Mouse (Mus musculus): ENCODE measurements around the gene Rab42.

The Rab42 gene

DNA sequence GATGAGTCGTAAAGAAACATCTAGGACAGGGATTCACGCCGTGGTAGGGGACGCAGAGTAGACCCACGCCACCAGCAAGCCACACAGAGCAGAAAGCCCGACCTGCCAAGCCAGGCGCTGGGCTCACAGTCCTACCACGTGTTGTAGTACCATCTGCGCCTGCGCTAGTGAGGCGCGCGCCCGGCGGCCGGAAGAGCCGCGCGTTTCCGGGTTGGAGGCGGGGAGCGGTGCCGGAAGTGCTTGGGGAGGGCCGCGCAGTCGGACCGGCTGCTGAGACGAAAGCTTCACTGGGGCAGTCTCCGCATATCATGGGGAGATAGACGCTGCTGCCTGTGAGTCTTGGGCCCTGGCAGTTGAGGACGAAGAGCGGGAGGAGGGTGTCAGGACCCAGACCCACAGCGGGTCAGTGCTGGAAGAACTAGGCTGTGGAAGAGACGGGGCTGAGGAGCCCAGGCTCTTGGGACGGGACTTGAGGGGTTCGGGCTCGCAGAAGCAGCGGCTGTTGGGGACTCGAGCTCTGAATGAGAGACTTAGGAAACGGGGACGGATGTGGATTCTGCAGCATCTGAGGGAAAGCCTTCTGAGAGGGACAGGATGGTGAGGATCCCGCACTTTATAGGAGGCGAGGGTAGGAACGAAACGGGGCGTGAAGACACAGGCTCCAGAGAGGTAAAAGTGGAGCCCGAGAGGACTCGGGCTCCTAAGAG, 28.9 kb downstream of the Rab42 start, which contains the start of gene Taf12:
Gene Taf12, plus strand, starts transcription at position 220 of the 707 bp plus-strand sequence.
- in situ Hi-C loops (cut with MboI, MseI) = no loop called here

DNA sequence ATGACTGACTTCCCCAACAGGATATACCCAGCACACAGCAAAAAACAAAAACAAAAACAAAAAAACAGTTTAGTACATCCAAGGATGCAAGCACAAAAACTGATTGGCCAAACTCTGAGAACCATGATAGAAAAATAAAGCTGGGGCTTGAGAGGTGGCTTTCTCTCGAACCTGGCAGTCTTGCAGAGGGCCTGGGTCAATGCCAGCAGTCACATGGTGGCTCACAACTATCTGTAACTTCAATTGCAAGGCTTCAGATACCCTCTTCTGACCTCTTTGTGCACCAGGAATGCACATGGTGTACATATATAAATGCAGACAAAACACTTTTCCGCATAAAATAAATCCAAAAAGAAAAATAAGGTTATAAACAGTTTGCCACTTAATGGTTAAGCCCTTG, 30.0 kb downstream of the Rab42 start:
- in situ Hi-C loops (cut with MboI, MseI) = no loop called here

DNA sequence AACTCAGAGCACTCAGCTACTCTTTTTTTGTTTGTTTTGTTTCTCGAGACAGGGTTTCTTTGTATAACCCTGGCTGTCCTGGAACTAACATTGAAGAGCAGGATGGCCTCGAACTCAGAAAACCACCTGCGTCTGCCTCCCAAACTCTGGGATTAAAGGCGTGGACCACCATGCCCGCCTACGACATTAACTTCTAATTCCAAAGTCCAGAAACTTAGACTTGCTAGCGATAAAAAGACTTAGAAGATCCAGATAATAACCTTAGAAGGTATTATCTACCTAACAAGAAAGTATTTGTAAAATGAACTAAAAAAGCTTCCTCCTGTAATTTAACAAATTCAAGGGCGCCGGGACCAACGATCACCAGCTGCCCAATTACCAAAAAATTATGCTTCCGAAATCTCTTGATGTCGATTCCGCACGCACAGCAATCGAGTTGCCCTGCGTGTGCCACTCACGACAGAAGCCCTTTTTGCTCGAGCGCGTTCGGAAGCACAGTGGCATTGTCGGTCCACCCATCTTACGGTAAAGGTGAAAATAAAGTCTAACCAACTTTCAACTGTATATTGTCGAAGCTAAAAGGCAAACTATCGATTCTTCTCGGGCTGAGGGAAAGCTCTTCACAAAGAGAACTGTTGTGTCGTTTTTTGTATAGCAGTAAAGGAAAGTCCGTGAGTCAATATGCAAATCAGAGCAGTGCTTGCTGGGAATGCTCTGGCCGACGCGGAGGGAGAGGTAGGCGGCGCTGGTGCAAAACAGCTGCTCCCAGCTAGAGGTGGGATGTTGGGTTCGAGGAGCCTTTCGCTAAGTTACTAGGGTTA, 33.2 kb downstream of the Rab42 start:
- in situ Hi-C loops (cut with MboI, MseI) = no loop called here

DNA sequence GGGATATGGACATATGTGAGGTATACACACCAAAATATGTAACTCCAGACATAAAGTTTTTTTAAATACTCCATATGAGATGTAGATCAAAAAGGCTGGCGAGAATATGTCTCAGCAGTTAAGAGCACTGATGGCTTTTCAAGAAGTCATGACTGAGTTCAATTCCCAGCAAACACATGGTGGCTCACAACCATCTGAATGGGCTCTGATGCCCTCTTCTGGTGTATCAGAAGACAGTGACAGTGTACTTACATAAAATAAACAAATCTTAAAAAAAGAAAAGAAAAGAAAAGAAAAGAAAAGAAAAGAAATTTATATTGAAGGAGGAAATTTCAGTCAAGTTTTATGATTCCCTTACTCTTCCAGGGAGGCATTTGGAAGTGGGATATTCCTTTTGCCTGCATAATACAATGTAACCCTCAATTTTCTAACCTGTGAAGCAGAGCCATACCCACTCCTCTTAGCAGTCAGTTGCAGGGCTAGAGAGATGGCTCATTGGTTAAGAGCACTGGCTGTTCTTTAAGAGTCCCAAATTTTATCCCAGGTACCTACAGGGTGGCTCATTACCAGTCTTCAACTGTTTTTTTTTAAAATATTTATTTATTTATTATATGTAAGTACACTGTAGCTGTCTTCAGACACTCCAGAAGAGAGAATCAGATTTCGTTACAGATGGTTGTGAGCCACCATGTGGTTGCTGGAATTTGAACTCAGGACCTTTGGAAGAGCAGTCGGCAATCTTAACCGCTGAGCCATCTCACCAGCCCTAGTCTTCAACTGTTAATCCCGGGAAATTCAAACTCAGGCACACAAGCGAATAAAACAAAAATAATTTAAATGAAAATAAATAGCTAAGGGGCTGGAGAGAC, 34.1 kb downstream of the Rab42 start:
- in situ Hi-C loops (cut with MboI, MseI) = no loop called here

DNA sequence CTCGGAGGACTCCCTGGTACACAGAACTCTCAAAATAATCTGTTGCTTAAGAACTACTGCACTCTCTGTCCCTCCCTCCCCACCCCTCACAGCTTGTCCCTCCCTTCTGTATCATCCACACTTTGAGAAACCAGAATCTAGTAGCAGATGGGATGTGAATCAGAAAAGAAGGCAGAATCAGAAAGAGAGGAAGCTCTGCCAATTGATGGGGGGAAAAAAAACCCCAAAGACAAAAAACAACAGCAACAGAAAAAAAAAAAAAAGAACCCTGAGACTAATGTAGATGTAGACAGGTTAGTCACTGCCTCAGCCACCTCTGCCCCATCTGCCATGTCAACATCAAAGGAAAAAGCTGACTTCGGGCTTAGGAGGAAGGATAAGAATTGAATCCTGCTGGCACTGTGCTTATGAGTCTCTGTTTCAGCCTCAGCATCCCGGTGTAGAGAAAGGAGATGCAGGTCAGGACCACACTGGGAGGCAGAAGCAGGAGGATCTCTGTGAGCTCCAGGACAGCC, 36.3 kb downstream of the Rab42 start:
- in situ Hi-C loops (cut with MboI, MseI) = no loop called here

DNA sequence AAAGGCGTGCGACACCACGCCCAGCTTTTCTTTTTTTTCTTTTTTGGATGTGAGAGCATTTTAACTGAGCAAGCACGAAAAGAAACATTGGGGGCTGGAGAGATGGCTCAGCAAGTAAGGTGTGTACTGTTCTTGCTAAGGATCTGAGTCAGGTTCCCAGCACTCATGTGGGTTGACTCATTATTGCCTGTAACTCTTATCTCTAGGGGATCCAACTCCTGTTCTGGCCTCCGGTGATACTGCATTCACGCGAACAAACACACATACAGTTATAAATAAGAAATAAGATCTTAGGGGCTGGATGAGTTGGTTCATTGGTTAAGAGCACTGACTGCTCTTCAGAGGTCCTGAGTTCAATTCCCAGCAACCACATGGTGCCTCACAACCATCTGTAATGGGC, 39.9 kb downstream of the Rab42 start:
- in situ Hi-C loops (cut with MboI, MseI) = no loop called here

DNA sequence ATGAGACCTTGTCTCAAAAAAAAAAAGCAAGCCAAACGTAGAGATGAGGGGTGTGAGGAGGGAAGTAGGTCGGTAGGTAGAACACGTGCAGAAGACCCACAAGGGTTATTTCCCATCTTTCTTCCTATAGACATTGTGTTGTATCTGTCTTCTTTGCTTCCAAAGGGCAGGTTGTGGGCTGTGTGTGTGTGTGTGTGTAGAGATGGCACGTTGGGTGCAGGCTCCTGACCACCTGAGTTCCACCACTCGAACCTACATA, 40.9 kb downstream of the Rab42 start:
- in situ Hi-C loops (cut with MboI, MseI) = no loop called here

DNA sequence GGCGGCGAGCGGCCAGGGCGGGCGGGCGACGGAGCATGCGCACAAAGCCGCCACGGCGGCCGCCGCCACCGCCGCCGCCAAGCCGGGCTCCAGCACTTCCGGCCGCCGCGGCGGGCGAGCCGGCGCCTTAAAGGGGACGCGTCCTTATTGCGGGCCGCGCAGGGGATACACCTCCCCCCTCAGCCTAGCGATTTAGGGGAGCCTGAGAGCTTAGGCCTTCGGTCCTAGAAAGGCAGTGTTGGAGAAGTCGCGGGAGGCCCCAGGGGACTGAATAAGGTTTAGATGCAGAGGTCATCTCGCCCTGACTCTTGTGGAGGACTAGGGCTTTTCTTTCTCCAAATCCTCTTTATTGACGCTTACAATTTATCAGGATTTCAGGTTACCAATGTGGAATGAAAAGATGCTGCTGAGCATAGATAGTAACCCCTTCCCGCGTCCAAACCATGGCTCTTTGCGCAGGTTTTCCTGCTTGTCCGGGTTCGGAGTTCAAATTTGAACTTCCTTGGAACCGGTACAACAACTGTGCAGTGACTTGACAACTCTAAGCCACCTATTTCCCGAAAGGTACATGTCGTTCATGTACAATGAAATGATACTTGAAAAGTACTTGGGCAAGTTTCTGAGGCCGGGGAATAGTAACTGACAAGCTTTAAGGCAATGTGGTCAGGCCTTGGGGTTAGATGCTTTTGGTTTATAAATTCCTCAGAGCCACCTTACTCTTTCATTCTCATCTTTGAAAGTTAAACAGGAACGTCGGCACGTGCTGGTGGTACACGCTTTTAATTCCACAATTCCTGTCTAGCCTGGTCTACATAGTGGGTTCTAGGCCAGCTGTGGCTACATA, 41.4 kb downstream of the Rab42 start, which contains the start of gene Gmeb1:
Gene Gmeb1, minus strand, starts transcription at position 89 of the 844 bp plus-strand sequence.
- in situ Hi-C loops (cut with MboI, MseI) = no loop called here

DNA sequence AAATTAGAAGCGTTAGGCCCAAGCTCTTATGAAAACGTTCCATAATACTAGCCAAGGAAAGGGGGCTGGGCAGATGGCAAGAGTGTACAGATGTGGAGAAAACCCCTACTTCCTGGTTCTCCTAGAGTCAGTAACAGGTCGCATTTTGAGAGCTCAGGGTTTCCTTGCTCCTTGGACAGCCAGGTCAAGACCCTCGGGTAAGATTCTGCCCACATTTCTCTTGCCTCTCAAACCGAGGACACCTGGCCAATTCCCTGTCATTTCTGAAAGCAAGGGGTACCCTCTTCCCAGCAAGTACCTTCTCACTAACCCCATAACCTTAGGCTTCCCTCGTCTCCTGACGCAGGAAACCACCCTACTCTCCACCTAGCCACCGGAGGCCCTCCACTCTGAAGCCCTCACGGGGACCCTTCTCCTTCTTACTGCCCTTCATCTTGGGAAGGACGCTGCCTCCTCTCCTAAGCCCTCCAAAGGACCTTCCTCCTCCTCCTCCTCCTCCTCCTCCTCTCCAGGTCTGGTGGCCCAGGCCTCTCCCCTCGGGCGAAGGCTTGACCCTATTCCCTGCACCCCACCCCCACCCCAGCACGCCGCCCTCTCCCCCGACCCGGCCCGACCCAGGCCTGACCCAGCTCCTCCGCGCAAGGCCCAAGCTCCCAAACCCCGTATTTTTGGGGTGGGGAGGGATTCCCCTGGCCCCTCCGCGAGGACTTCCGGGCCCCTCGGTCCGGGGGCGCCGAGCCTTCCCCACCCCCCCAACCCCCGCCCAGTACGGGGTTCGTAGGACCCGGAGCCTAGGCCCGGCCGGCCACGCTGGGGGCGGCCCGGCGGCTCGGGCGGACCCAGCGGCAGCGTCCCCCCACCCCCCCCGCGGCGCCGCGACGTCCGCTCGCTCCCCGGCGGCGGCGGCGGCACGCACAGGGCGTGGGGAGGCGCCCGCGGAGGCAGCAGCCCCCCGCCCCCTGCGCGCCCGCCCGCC, 42.5 kb downstream of the Rab42 start:
- in situ Hi-C loops (cut with MboI, MseI) = no loop called here

DNA sequence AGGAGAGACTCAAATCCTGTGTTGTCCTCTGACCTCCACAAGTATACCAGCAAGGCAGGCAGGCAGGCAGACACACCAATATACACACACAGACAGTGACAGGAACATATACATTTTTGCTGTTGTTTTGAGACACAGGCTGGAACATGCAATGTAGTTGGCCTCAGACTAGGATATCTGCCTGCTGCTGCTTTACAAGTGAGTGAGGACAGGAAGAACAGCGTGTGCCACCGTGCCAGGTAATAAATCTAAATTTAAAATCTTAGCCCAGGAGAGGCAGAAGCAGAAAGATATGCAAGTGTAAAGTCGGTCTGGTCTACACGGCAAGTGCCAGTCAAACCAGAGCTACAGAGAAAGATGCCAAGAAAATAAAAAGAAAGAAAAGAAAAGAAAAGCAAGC, 43.9 kb downstream of the Rab42 start:
- in situ Hi-C loops (cut with MboI, MseI) = loop anchor here in 1 of 2 experiments (5.0 kb wide), 1 partner anchor 88 kb away; no protein-coding TSS in a partner anchor

DNA sequence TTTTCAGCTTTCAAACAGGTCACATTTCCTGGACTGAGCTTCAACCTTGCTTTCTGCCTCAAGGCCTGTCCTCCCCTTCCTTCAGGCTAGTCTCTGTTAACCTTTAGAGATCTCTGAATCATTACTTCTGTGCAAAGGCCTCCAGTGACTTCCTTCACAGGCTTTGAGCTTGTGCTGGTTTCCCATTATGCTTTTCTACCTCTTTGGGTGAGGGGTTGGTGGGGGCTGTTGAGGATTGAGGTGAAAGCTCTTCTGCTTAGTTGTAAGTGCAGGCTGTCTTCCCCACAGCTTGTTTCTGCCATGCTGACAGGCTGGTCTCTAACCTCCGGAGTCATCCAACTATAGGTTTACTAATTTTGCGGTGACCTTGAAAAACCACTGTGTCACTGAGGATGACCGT, 46.8 kb downstream of the Rab42 start:
- in situ Hi-C loops (cut with MboI, MseI) = loop anchor here in 1 of 2 experiments (5.0 kb wide), 1 partner anchor 91 kb away; no protein-coding TSS in a partner anchor

DNA sequence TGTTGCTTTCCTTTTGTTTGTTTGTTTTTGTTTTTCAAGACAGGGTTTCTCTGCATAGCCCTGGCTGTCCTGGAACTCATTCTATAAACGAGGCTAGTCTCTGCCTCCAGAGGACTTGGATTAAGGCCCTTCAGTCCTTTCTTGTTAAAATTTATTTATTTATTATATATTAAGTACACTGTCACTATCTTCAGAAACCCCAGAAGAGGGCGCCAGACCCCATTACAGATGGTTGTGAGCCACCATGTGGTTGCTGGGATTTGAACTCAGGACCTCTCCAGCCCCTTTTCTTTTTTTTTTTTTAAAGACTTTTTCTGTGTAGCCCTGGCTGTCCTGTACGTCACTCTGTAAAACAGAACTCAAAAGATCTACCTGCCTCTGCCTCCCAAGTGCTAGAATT, 48.2 kb downstream of the Rab42 start:
- in situ Hi-C loops (cut with MboI, MseI) = loop anchor here in 1 of 2 experiments (5.0 kb wide), 2 partner anchors 38 to 92 kb away; no protein-coding TSS in a partner anchor

DNA sequence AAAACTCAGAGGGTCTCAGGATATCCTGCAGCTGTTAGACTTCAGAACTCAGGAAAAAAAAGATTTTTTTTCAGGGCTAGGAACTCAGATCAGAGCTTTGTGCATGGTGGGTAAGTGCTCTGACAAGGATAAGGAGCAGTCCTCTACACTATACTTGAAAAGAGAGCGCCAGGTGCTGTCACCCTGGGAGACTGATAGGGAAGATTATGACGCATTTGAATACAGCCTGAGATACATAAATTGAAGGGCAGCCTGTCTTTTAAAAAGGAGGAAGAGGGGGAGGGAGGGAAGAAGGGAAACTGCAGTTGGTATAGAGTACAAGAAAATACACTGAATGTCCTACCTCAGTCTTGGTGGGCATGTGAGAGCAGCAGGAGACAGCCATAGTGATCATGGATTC, 49.6 kb downstream of the Rab42 start:
- in situ Hi-C loops (cut with MboI, MseI) = loop anchor here in 1 of 2 experiments (5.0 kb wide), 1 partner anchor 36 kb away; no protein-coding TSS in a partner anchor

DNA sequence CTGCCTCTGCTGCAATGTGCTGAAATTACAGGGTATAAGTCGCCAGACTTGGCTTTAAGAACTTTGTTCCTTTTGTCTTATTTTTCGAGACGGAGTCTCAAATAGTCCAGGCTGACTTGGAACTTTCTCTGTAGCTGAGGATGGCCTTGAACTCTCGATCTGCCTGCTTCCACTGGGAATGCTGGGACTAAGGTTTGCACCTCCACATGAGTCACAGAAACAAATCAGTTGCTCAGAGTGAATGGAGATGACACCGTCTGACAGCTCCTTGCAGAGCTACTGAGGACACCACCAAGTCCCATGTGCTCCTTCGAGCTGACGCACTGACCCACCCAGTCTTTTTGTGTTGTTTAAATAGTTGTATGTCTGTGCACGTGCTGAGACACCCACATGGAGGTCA, 50.1 kb downstream of the Rab42 start:
- in situ Hi-C loops (cut with MboI, MseI) = loop anchor here in 1 of 2 experiments (5.0 kb wide), 1 partner anchor 36 kb away; no protein-coding TSS in a partner anchor

Data from T-helper 17 cell (primary cell).